Mouse (Mus musculus) G1E (cell line): ENCODE measurements around the gene Slc23a2.

ENCODE experiments used
- CTCF ChIP-seq: IDR thresholded peaks from 2 replicates; pipeline ENCODE4 v1.5.1; 2012; ENCODE audit warnings: low read depth, low read length, inconsistent platforms, mixed read lengths
- GATA1 ChIP-seq: IDR thresholded peaks from 2 replicates; pipeline ENCODE4 v1.6.1; 2012; ENCODE audit warnings: borderline replicate concordance, low read length, inconsistent platforms, mixed read lengths

- TF ChIP-seq CTCF (no peak), GATA1 (no peak)
Measured at GRCm38 (mm10) chr2:132143943-132144927, 673 bp downstream of the Slc23a2 start.
